Mouse (Mus musculus) G1E (cell line): ENCODE results near the gene Actc1.

Experiments used
- CTCF ChIP-seq: IDR thresholded peaks from 2 replicates; pipeline ENCODE4 v1.5.1; 2012; ENCODE audit warnings: low read depth, low read length, inconsistent platforms, mixed read lengths
- GATA1 ChIP-seq: IDR thresholded peaks from 2 replicates; pipeline ENCODE4 v1.6.1; 2012; ENCODE audit warnings: borderline replicate concordance, low read length, inconsistent platforms, mixed read lengths
- GATA2 ChIP-seq: IDR thresholded peaks from 2 replicates; pipeline ENCODE4 v1.6.1; 2012; ENCODE audit warnings: low read depth, low read length, inconsistent platforms, borderline replicate concordance
- TAL1 ChIP-seq: conservative IDR thresholded peaks from 2 replicates; pipeline ENCODE4 v1.6.1; 2012; ENCODE audit warnings: low read depth, low read length, inconsistent platforms, mixed read lengths

GRCm38 (mm10) chr2:114051871-114052241 lies 1.5 kb downstream of the Actc1 start:
- TF ChIP-seq CTCF (no peak), GATA2 (no peak), GATA1 (no peak), TAL1 (no peak)
